Mouse (Mus musculus): ENCODE results near the gene Scn8a.

Gene Scn8a

DNA sequence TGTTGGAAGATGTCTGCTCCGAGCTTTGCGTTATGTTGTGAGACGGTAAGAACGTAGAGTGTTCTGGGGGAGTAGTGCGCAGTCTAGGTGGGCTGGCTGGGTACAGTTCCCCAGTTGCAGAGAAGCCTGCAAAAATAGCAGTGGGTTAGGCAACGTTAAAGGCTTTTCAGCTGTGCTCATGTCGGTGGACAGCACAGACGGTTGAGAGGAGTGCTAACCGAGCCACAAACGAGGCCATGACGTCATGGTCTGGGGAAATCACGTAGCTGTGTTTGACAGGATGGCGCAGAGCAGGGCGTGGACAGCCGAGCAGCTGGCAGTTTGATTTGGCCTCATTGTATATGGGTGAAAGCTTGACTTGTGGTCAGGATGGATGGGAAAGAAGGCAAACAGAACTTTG, 9.4 kb downstream of the Scn8a start:
- no peak for DNase-seq (ENCODE audit: low spot score)

GRCm38 (mm10) chr15:100881385-100881784, 11.7 kb downstream of the Scn8a start:
- no peak for DNase-seq (ENCODE audit: low spot score)

DNA sequence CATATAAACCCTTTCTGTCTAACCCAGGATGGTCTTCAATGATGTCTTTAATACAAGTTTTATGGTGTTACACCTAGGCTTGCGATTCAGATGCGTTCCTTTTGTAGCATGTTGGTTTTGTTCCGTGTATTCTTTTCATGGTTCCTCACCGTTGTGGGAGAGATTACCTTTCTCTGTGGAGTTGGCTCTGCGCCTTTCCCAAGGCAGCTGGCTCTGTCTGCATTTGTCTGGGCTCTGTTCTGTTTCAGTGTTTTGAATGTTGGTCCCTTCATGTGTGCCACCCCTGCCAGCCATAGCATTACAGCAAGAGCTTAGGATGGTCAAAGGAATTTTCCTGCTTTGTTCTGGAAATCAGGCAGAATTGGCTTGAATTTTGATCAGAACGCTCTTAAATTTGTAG, 14.8 kb downstream of the Scn8a start:
- DNase-seq (ENCODE audit: low spot score) = no peak

- no peak for DNase-seq (ENCODE audit: low spot score)
These were observed 22.3 kb downstream of the Scn8a start for GRCm38 (mm10) chr15:100891962-100892361.

DNA sequence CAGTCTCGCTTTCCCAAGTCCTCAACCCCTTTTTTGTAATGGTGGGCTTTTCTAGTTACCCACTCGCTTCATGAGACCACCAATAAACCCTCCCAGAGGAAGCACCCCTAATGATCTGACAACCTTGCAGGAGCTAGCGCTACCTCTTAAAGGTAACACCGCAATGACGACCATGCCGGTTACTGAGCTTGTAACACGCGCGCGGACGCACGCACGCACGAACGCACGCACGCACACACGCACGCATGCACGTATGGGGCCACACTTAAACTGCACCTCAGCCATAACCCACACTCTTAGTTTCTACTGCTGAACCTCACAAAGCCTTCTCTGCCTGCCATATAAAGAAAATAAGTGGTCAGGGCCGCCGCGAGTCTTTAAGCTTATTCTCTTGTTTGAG, 26.8 kb downstream of the Scn8a start:
- DNase-seq (ENCODE audit: low spot score) = no peak

GRCm38 (mm10) chr15:100903811-100904210, 34.2 kb downstream of the Scn8a start:
- DNase-seq (ENCODE audit: low spot score) = no peak

- DNase-seq (ENCODE audit: low spot score) = no peak
These were observed 35.3 kb downstream of the Scn8a start for GRCm38 (mm10) chr15:100905006-100905405.

- no peak for DNase-seq (ENCODE audit: low spot score)
These were observed 36.1 kb downstream of the Scn8a start for GRCm38 (mm10) chr15:100905751-100906150.

- peak; percentile 22 for DNase-seq (ENCODE audit: low spot score)
These were observed 39.2 kb downstream of the Scn8a start for GRCm38 (mm10) chr15:100908817-100909216.

DNA sequence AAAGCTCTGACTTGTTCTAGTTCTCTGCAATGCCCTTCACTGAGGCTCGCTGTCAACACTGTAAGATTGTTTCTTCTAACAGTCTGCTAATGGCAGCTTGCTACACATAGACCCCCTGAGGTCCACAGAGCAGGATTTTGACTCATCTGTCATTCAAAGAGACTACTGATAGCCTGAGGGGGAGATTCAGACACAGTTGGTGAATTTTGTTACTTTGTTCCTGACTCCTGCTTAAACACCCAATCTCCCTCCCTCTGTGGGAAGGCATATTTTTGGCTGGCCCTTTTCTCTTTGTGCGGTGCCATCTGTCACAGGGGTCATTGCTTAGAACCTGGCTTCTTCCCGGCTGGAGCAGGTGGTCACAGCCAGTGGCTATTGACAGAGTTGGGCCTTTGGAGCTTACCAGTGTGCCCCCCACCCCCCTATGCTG, 40.1 kb downstream of the Scn8a start:
- DNase-seq (ENCODE audit: low spot score) = peak; percentile 46

DNA sequence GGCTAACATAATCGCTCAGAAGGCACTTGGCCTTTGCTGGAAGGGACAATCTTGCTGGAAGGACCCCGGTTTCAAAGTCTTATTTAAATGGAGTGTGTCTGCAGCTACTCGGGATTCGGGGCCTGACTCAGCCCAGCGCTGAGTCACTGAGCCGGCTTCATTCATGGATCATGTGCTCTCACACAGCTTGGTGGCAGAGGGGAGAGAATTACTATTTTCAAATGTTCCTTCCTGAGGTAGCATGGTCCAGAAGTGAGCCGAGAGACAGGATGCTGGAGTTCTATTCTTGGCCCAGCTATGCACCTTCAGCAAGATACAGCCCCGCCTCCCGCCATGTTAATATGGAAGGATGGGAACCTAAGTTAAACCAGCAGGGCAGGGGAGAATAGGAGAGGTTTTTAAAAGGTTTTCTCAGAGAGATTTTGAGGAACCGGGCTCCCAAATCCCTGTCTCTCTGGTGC, 40.8 kb downstream of the Scn8a start:
- DNase-seq (ENCODE audit: low spot score) = peak; percentile 24

DNA sequence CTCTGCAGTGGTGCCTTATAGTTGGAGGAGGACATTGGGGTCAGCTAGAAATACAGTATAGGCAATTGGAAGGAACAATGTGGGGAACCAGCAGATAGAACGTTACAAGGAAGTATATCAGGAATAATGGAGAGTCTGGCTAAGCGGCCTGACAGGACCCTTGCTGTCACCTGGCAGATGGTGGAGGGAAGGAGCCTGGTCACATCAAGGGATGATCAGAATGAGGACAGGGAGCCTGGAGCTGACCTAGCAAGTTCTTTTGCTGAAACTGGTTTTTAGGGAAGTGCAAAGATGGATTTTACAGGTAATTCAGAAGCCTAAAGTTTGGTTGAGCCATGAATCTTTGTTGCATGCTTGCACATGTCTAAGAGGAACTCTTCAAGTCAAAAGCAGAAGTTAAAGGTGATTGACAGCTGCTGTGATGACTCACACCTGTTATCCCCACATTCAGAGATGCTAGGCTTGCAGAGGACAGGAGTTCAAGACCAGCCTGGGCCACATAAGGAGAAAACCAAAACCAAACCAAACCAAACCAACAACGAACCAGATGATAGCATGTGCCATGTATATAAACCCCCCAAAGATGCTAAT, 43.1 kb downstream of the Scn8a start:
- DNase-seq (ENCODE audit: low spot score) = no peak

- DNase-seq (ENCODE audit: low spot score) = peak; percentile 77
These were observed 45.1 kb downstream of the Scn8a start for GRCm38 (mm10) chr15:100914734-100915242.

DNA sequence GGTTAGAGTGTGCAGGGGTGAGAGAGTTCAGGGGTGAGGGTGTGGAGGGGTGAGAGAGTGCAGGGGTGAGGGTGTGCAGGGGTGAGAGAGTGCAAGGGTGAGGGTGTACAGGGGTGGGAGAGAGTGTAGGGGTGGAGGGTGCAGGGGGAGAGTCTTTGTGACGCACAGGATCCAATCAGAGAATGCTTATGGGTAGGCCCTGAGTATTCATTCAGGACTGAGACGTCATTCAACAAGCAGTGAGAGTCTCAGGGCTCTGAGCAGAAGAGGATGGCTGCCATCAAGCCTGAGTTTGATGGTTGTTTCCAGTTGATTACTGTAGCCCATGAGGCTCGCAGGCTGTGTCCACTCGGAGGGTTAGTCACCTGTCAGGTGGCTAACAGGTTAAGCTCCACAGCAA, 48.4 kb downstream of the Scn8a start:
- DNase-seq (ENCODE audit: low spot score) = no peak

DNA sequence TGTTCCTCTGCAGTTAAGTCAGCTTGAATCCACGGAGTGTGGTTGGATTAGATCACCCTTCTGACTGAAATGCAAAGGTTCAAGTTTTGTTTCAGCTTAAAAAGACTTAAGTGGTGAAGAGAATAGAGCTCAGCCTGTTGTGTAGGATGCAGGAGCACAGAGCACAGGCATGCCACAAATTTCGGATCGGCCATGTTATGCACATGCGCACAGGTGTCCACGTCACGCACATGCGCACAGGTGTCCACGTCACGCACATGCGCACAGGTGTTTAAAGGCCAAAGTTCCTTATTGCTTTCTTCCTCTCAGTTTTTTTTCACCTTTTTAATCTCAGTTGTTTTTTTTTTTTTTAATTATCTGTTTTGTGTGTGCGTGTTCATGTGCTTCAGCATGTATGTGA, 52.6 kb downstream of the Scn8a start:
- DNase-seq (ENCODE audit: low spot score) = no peak

GRCm38 (mm10) chr15:100923476-100923875, 53.8 kb downstream of the Scn8a start:
- peak; percentile 66 for DNase-seq (ENCODE audit: low spot score)

DNA sequence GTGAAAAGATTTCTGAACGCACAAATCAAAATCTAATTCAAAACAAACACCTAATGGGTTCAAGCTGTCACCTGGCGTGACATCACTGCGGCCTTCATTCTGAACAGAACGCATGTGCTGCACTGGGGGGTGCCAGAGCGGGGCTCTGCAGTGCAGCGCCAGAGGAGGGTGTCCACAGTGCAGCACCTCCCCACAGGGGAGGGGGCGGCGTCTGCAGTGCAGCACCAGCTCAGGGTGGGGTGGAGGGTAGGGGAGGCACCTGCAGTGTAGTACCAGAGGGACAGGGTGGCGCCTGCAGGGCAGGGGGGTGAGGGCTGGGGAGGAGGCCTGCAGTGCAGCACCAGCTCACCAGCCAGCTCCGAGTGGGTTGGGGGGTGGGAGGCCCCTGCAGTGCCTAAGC, 55.3 kb downstream of the Scn8a start:
- DNase-seq (ENCODE audit: low spot score) = no peak

DNA sequence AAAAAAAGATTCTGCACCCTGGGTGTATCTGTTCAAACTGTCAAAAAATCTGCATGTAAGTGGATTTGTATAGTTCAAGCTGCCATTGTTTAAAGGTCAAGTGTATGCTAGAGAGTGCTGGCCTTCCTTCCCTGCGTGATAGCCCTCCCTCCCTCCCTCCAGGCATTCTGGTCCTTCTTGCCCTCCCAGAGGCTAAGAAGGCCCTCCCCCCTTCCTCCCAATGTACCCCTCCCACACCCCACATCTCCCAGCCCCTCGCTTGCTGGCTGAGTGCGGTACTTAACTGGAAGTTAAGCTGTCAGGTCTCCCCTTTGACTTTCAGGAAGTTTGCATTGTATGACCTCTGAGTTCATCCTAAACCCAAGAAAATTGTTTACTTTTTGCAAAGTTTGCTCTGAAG, 60.8 kb downstream of the Scn8a start:
- no peak for DNase-seq (ENCODE audit: low spot score)

GRCm38 (mm10) chr15:100936176-100936575, 66.5 kb downstream of the Scn8a start:
- DNase-seq (ENCODE audit: low spot score) = peak; percentile 29

- DNase-seq (ENCODE audit: low spot score) = no peak
These were observed 78.7 kb downstream of the Scn8a start for GRCm38 (mm10) chr15:100948383-100948782.

- DNase-seq (ENCODE audit: low spot score) = no peak
These were observed 79.5 kb downstream of the Scn8a start for GRCm38 (mm10) chr15:100949169-100949568.

DNA sequence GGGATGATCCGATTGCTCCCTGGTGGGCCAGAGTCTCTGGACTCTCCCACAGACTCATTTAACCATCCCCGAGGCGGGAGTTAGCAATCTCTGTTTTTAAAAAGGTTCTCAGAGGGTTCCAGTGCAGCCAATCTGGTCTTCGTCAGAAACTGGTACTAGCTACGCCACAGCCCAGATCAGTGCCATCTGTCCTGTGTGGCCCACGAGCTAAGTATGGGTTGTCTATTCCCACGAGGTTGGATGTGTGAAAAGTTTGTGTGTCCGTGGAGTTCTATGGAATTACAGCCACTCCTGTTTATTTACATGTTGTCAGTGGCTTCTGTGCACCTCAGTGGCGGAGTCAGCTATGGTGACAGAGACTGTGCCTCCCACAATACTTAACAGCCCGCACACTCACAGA, 81.8 kb downstream of the Scn8a start:
- DNase-seq (ENCODE audit: low spot score) = no peak

DNA sequence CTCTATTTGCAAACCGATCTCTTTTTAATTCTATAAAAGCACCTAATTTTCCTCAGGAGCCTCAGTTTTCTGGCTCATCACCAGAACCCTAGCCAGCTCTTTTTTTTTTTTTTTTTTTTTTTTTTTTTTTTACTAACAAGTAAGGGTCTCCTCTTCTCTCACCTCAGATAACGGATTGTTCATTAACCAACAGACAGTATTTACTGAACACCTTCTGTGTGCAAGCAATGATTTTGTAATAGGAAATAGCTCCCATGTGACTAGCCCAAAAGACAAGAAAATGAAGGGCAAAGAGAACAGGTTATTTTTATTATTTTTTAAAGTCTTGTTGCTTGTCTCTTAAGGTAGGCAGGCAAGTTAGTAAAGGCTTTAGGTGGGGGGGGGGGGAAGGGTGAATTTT, 82.6 kb downstream of the Scn8a start:
- no peak for DNase-seq (ENCODE audit: low spot score)

GRCm38 (mm10) chr15:100952854-100953253, 83.2 kb downstream of the Scn8a start:
- DNase-seq (ENCODE audit: low spot score) = no peak
